Mouse (Mus musculus) midbrain, embryonic 14.5 days (tissue): ENCODE data around the gene Trp73. TPM values are rescaled to one million over a fixed set of nuclear protein-coding genes. Genes with fewer than 3 reads are reported as not detected.

ENCODE experiments used
- ATAC-seq: fragments of 200-750 bp; cut with Nextera tagmentation; 2 replicates; pipeline ENCODE4 v1.8.0; 2017; ENCODE audit warnings: moderate number of reproducible peaks, moderate library complexity; ENCODE audit not compliant: low FRiP score, low TSS enrichment
- DNase-seq: peaks from one replicate; pipeline ENCODE4 v3.0.0-alpha.2; 2015
- H3K27ac ChIP-seq: fragments of 300-500 bp; sonication (generic); replicated peaks from 2 replicates; pipeline ENCODE4 v1.5.1; 2014; ENCODE audit warnings: mild to moderate bottlenecking, low read depth, low read length, moderate library complexity
- H3K27me3 ChIP-seq: fragments of 300-500 bp; sonication (generic); 2 replicates; pipeline ENCODE4 v1.6.1; 2014; ENCODE audit warnings: low read length, control low read depth, mixed read lengths; ENCODE audit not compliant: control insufficient read depth, insufficient read depth
- H3K36me3 ChIP-seq: fragments of 300-500 bp; sonication (generic); 2 replicates; pipeline ENCODE4 v1.6.1; 2014; ENCODE audit warnings: low read length, control low read depth; ENCODE audit not compliant: control insufficient read depth, insufficient read depth
- H3K4me1 ChIP-seq: fragments of 300-500 bp; sonication (generic); 2 replicates; pipeline ENCODE4 v1.6.1; 2014; ENCODE audit warnings: mild to moderate bottlenecking, antibody characterized with exemption, low read length, control low read depth; ENCODE audit not compliant: control insufficient read depth, insufficient read depth
- H3K4me2 ChIP-seq: fragments of 300-500 bp; sonication (generic); 2 replicates; pipeline ENCODE4 v1.6.1; 2014; ENCODE audit warnings: mild to moderate bottlenecking, low read length, moderate library complexity
- H3K4me3 ChIP-seq: fragments of 300-500 bp; sonication (generic); replicated peaks from 2 replicates; pipeline ENCODE4 v1.5.1; 2014; ENCODE audit warnings: low read depth, low read length
- H3K9ac ChIP-seq: fragments of 300-500 bp; sonication (generic); replicated peaks from 2 replicates; pipeline ENCODE4 v1.6.1; 2014; ENCODE audit warnings: mild to moderate bottlenecking, low read length, moderate library complexity
- H3K9me3 ChIP-seq: fragments of 300-500 bp; sonication (generic); 2 replicates; pipeline ENCODE4 v1.6.1; 2016; ENCODE audit warnings: low read length, control low read depth, mixed read lengths; ENCODE audit not compliant: control insufficient read depth
- WGBS: fragments of 180-500 bp; shearing (Covaris S2); extraction: QIAGEN DNeasy Blood & Tissue Kit; methylation state at CpG from one replicate; pipeline ENCODE4 v1.1.7; 2014; 5-methylcytosine and 5-hydroxymethylcytosine counted together
- polyA plus RNA-seq: library from polyadenylated mRNA; unstranded; fragments of >200 nt; fragmentation: Nextera tagmentation; extraction: Ambion mirVana; gene quantifications from 2 replicates; pipeline ENCODE4 v1.2.1, GENCODE M21; 2014

The Trp73 gene
- polyA plus RNA-seq, 1 experiment from 2014 or later: 0.59 TPM

- 1% methylated on average over 32 of the region's 33 CpGs for WGBS
- Histone ChIP-seq H3K9me3 (no peaks in the 10 kb centered on the region), H3K4me2 (peak within 1 kb of the TSS; percentile 56), H3K4me1 (peaks cover 9% of the 10 kb centered on the region), H3K27me3 (0 out of 2 replicates have a peak, but pooled peaks cover 7% of the 10 kb centered on the region), H3K36me3 (peaks cover 10% of the 10 kb centered on the region), H3K4me3 (peak within 1 kb of the TSS; percentile 26), H3K9ac (peak within 1 kb of the TSS; percentile 42; the same call in 1 of the 2 replicates), H3K27ac (0 out of 2 replicates have a peak within 1 kb of the TSS, but pooled peaks have one; percentile 26)
- DNase-seq (peak; percentile 79), ATAC-seq (peak; percentile 37; the same call in 1 of the 2 replicates)
Measured at GRCm38 (mm10) chr4:154025641-154026440, 114.2 kb downstream of the Trp73 start, which contains the start of gene Smim1. Gene Smim1, minus strand, starts transcription at chr4:154026230.

GRCm38 (mm10) chr4:154024729-154025521 is 115.1 kb downstream of the Trp73 start:
- peak overlapping the region; percentile 56 for H3K4me2 ChIP-seq
- 0 out of 2 replicates have a peak overlapping the region, but pooled peaks have one; percentile 26 for H3K27ac ChIP-seq
- H3K4me3 ChIP-seq: peak overlapping the region; percentile 26; the same call in 1 of the 2 replicates
- DNase-seq: no peak
- 37% methylated on average over 17 of the region's 17 CpGs for WGBS
- H3K36me3 ChIP-seq: peaks cover 19% of the 10 kb centered on the region
- H3K9ac ChIP-seq: no peak overlapping the region
- no peaks in the 10 kb centered on the region for H3K9me3 ChIP-seq
- H3K27me3 ChIP-seq: 0 out of 2 replicates have a peak, but pooled peaks cover 7% of the 10 kb centered on the region
- H3K4me1 ChIP-seq: peaks cover 9% of the 10 kb centered on the region
- no peak for ATAC-seq

GRCm38 (mm10) chr4:154023754-154024601 is 116.0 kb downstream of the Trp73 start:
- no peak overlapping the region for H3K27ac ChIP-seq
- H3K4me1 ChIP-seq: peaks cover 9% of the 10 kb centered on the region
- H3K4me2 ChIP-seq: no peak overlapping the region
- no peak overlapping the region for H3K4me3 ChIP-seq
- peaks cover 29% of the 10 kb centered on the region for H3K36me3 ChIP-seq
- DNase-seq (no peak), ATAC-seq (no peak)
- no peak overlapping the region; the same call in 1 of the 2 replicates for H3K9ac ChIP-seq
- no peaks in the 10 kb centered on the region for H3K9me3 ChIP-seq
- H3K27me3 ChIP-seq: 0 out of 2 replicates have a peak, but pooled peaks cover 7% of the 10 kb centered on the region
- 26% methylated on average over 8 of the region's 8 CpGs for WGBS

- ATAC-seq: no peak
Measured at GRCm38 (mm10) chr4:154022844-154023243, 117.2 kb downstream of the Trp73 start.

GRCm38 (mm10) chr4:154022407-154022806 is 117.6 kb downstream of the Trp73 start:
- no peak overlapping the region for H3K27ac ChIP-seq
- H3K4me2 ChIP-seq: no peak overlapping the region
- no peak overlapping the region for H3K4me3 ChIP-seq
- H3K36me3 ChIP-seq: peaks cover 44% of the 10 kb centered on the region
- DNase-seq (no peak), ATAC-seq (no peak; the same call in 1 of the 2 replicates)
- no peak overlapping the region for H3K9ac ChIP-seq
- WGBS: 63% methylated on average over 4 of the region's 4 CpGs
- no peaks in the 10 kb centered on the region for H3K9me3 ChIP-seq
- H3K4me1 ChIP-seq: peaks cover 9% of the 10 kb centered on the region
- 0 out of 2 replicates have a peak, but pooled peaks cover 7% of the 10 kb centered on the region for H3K27me3 ChIP-seq

More at GRCm38 (mm10) chr4:154022844-154023243, 117.2 kb downstream of the Trp73 start:
- H3K27ac ChIP-seq: no peak overlapping the region
- H3K4me3 ChIP-seq: no peak overlapping the region
- DNase-seq: no peak
- no peak overlapping the region for H3K4me2 ChIP-seq
- H3K36me3 ChIP-seq: peaks cover 40% of the 10 kb centered on the region
- peaks cover 9% of the 10 kb centered on the region for H3K4me1 ChIP-seq
- H3K9me3 ChIP-seq: no peaks in the 10 kb centered on the region
- no peak overlapping the region for H3K9ac ChIP-seq
- 0 out of 2 replicates have a peak, but pooled peaks cover 7% of the 10 kb centered on the region for H3K27me3 ChIP-seq
- 31% methylated on average over 4 of the region's 4 CpGs for WGBS

GRCm38 (mm10) chr4:154021432-154021831 is 118.6 kb downstream of the Trp73 start:
- 95% methylated on average over 9 of the region's 9 CpGs for WGBS
- ATAC-seq: no peak
- peaks cover 53% of the 10 kb centered on the region for H3K36me3 ChIP-seq

GRCm38 (mm10) chr4:154019571-154019970 is 120.4 kb downstream of the Trp73 start:
- H3K27ac ChIP-seq: no peak overlapping the region
- 75% methylated on average over 7 of the region's 7 CpGs for WGBS
- no peaks in the 10 kb centered on the region for H3K4me1 ChIP-seq
- H3K27me3 ChIP-seq: no peaks in the 10 kb centered on the region
- H3K9ac ChIP-seq: no peak overlapping the region
- no peak for ATAC-seq
- peaks cover 72% of the 10 kb centered on the region for H3K36me3 ChIP-seq
- no peaks in the 10 kb centered on the region for H3K9me3 ChIP-seq
- H3K4me2 ChIP-seq: no peak overlapping the region
- DNase-seq: no peak
- no peak overlapping the region for H3K4me3 ChIP-seq

More at GRCm38 (mm10) chr4:154021432-154021831, 118.6 kb downstream of the Trp73 start:
- 0 out of 2 replicates have a peak, but pooled peaks cover 3% of the 10 kb centered on the region for H3K27me3 ChIP-seq
- DNase-seq: no peak
- no peak overlapping the region for H3K4me3 ChIP-seq
- H3K9ac ChIP-seq: no peak overlapping the region
- H3K4me2 ChIP-seq: no peak overlapping the region
- H3K27ac ChIP-seq: no peak overlapping the region
- peaks cover 9% of the 10 kb centered on the region for H3K4me1 ChIP-seq
- H3K9me3 ChIP-seq: no peaks in the 10 kb centered on the region

GRCm38 (mm10) chr4:154015476-154015875 is 124.5 kb downstream of the Trp73 start:
- Histone ChIP-seq H3K27ac (no peak overlapping the region), H3K4me1 (peaks cover 17% of the 10 kb centered on the region), H3K36me3 (peaks cover 64% of the 10 kb centered on the region), H3K4me3 (no peak overlapping the region), H3K27me3 (no peaks in the 10 kb centered on the region), H3K9ac (no peak overlapping the region), H3K4me2 (no peak overlapping the region), H3K9me3 (no peaks in the 10 kb centered on the region)
- ATAC-seq: no peak
- 92% methylated on average over 11 of the region's 11 CpGs for WGBS
- DNase-seq: no peak
